Mouse (Mus musculus) v-Abl transformed pro-B cells (cell line): Measurements from ENCODE around the gene Taf6.

Experiments
- in situ Hi-C, 2 experiments: fragments of 400-800 bp; cut with MboI; formaldehyde crosslinking; loops; one replicate each; pipeline ENCODE4 v1.15.1; 2025; ENCODE audit not compliant: unreplicated experiment in 2 of 2

Taf6 gene

DNA sequence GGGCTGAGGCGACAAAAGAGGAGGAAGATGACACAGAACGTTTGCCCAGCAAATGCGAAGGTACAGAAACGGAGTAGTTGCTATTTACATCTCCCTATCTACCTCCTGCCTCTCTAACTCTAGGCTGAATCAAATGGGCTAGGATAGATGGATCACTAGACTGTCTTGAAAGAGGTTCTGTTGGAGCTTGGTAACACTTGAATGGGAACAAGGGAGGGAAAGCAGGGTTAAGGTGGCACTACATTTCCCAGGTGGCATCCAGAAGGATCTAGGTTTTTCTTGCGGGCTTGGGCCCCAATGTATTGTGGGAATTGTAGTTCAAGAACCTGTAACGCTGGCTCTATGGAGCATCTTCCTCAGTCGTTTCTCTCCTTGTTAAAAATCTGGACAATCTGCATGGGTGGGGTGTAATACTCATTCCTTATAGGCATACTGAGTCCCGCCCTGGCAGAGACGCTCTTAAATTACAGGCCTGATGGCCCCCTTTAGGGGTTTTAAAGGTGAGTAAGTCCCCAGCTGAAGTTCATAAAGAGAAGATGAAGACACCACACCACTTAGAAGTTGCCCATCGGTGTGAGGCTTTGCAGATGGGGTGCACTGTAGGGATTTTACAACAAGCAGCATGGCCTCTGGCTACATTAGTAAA, 533 bp upstream of the Taf6 start:
- in situ Hi-C loops = no loop called here

DNA sequence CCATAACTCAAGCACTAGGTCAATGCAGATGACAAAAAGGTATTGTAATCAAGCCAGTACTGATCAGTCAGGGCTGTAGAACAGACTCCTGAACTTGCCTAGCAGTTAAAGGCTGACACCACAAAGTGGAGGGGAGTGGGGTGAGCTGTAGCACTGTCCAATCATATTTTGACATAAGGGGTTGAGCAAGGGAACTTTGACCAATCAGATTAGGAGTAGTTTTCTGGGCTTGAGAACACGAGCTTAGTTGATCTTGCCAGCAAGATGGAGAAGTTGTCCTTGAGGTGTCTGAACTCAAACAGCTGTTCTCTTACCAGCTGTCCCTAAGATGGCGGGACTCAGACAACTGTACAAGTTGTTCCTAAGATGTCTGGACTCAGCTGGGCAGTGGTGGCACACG, 14.0 kb downstream of the Taf6 start:
- in situ Hi-C loops = loop anchor here in 1 of 2 experiments (25.0 kb wide), 2 partner anchors 1614 to 2011 kb away; partner anchors contain the start of genes Ints1, Mafk and Orai2

DNA sequence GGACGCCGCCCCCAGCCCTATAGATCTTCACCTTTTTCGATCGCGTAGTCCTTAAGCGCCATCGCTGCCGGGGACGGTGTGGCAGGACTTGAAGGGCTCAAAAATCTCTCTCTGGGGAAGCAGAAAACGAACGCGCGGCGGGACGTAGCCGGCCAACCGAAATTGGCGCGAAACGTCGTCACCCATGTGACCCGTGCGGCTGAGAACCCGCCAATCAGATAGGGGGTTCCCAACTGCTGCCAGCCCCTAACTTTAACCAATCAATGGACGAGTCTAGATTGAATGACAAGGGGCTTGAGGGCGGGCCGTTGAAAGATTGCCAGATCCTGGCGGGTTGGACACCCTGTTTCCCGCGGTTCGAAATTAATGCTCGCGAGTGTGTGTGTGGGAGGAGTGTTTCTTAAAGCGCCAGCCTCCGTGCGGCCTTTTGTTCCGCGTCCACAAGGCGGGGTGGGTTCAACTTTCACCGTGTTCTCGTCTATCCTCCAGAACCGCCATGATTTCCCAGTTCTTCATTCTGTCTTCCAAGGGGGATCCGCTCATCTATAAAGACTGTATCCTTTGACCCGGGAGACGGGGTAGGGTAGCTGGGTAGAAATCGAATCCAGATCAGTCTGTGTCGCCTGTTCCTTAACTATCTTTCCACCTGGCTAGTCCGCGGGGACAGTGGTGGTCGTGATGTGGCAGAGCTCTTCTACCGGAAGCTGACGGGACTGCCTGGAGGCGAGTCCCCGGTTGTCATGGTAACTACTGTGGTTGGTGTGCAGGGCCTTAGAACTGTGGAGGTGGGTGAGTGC, 15.4 kb downstream of the Taf6 start, which contains the start of the genes Ap4m1 and Mcm7:
Gene Ap4m1, plus strand, starts transcription at position 308 of the 797 bp plus-strand sequence.
Gene Mcm7, minus strand, starts transcription at position 728 of the 797 bp plus-strand sequence.
- in situ Hi-C loops = loop anchor here in 1 of 2 experiments (25.0 kb wide), 2 partner anchors 1615 to 2010 kb away; partner anchors contain the start of genes Ints1, Mafk and Orai2

GRCm38 (mm10) chr5:138170936-138171561, 16.2 kb downstream of the Taf6 start:
- in situ Hi-C loops = loop anchor here in 1 of 2 experiments (25.0 kb wide), 2 partner anchors 1616 to 2009 kb away; partner anchors contain the start of genes Ints1, Mafk and Orai2

DNA sequence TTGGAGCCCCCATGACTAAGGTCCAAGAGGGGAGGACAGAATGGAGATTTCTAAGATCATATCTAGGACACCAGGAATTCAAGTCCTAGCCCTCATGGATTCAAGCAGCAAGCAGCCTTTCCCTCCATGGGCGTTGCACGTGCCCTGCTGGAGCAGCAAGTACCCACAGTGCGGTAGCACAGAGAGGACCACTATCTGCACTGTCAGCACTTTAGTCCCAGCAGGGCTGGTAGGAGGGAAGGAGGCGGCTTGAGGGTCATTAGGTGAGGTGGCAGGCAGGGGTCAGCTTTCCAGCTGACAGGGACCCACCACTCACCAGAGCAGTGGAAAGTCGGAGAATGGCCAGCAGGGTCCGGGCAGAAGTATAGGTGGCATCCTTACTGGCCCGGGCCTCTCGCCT, 21.7 kb downstream of the Taf6 start:
- in situ Hi-C loops = loop anchor here (10.0 to 25.0 kb wide), 3 partner anchors 381 to 2003 kb away; partner anchors contain the start of genes Ints1 (in 1 of the 2), Mafk (in 1 of the 2), Mepce (in 1 of the 2) and Orai2 (in 1 of the 2)

GRCm38 (mm10) chr5:138163610-138164009, 23.6 kb downstream of the Taf6 start:
- in situ Hi-C loops = loop anchor here (10.0 to 25.0 kb wide), 3 partner anchors 379 to 2001 kb away; partner anchors contain the start of genes Ints1 (in 1 of the 2), Mafk (in 1 of the 2), Mepce (in 1 of the 2) and Orai2 (in 1 of the 2)

GRCm38 (mm10) chr5:138163046-138163445, 24.2 kb downstream of the Taf6 start:
- in situ Hi-C loops = loop anchor here (10.0 to 25.0 kb wide), 3 partner anchors 378 to 2001 kb away; partner anchors contain the start of genes Ints1 (in 1 of the 2), Mafk (in 1 of the 2), Mepce (in 1 of the 2) and Orai2 (in 1 of the 2)

GRCm38 (mm10) chr5:138160842-138161665, 26.2 kb downstream of the Taf6 start, which contains the start of gene Cops6:
Gene Cops6 (plus strand): TSS chr5:138161071.
- in situ Hi-C loops = loop anchor here (10.0 to 25.0 kb wide), 3 partner anchors 376 to 1999 kb away; partner anchors contain the start of genes Ints1 (in 1 of the 2), Mafk (in 1 of the 2), Mepce (in 1 of the 2) and Orai2 (in 1 of the 2)

- in situ Hi-C loops = loop anchor here (10.0 to 25.0 kb wide), 3 partner anchors 375 to 1998 kb away; partner anchors contain the start of genes Ints1 (in 1 of the 2), Mafk (in 1 of the 2), Mepce (in 1 of the 2) and Orai2 (in 1 of the 2)
Measured at GRCm38 (mm10) chr5:138160224-138160762, 27.0 kb downstream of the Taf6 start.

GRCm38 (mm10) chr5:138155443-138155976, 31.7 kb downstream of the Taf6 start, which contains the start of gene Zfp113:
Gene Zfp113 (minus strand): TSS chr5:138155744.
- in situ Hi-C loops = loop anchor here in 1 of 2 experiments (25.0 kb wide), 2 partner anchors 1632 to 1993 kb away; partner anchors contain the start of genes Ints1, Mafk and Orai2

DNA sequence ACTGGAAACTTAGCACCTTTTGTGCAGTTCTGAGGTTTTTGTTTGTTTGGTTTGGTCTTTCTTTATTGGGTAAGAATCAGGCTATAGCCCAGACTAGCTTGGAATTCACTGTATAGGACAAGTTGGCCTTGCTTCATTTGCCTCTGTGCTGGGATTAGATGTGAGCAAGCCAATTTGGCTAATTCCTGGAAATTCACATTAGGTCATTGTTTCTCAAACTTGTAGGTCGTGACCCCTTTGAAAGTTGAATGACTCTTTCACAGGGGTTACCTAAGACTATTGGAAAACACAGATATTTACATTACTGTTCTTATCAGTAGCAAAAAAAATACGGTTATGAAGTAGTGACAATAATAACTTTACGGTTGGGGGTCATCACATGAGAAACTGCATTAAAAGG, 32.9 kb downstream of the Taf6 start:
- in situ Hi-C loops = loop anchor here in 1 of 2 experiments (5.0 to 25.0 kb wide), 3 partner anchors 67 to 1992 kb away; partner anchors contain the start of genes Ints1, Mafk, Orai2 and Zkscan1

GRCm38 (mm10) chr5:138138585-138138984, 48.7 kb downstream of the Taf6 start:
- in situ Hi-C loops = loop anchor here (5.0 to 25.0 kb wide), 4 partner anchors 251 to 654 kb away; partner anchors contain the start of gene Zan (in 1 of the 2)

DNA sequence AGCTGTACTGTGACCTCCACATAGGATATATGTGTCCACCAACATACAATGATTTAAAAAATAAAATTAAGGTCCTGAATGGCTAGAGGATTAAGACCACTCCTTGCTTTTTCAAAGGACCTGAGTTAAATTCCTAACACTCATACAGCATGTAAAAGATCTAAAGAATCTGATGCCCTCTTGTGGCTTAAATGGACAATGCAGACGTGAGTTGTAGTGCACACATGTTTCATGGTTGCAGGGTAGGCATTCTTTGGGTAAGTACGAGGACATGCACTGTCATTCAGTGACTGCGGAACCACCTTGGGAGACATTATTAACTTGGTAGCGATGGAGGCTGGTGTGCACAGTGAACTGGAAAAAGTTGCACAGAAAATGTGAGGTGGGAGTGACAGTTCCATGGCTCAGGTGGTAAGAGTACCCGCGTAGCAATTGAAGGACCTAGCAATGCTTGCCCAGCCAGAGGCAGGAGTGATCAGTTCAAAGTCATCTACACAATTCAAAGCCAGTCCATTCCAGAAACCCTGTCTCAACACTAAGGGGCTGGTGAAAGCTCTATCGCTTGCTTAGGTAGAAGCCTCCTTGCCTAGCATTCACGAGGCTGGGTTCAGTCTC, 49.2 kb downstream of the Taf6 start:
- in situ Hi-C loops = loop anchor here (5.0 to 25.0 kb wide), 4 partner anchors 251 to 653 kb away; partner anchors contain the start of gene Zan (in 1 of the 2)

DNA sequence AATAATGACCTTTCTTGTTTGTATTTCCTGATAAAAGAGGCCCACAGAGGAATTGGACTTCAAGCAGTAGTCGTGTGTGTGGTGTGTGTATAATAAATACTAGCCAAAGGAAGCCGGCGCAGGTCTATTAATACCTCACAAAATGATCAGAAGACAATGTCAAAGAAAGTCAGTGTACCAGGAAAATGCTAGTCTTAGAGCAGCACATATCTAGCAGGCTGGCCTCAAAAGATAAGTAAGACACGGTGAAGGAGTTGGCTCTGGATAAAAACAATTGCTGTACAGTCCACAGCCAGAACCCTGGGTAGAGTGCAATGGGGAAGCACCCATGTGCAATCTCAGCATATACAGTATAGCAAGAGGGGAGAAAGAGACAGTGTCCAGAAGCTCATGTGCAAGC, 50.0 kb downstream of the Taf6 start:
- in situ Hi-C loops = loop anchor here (5.0 to 25.0 kb wide), 4 partner anchors 250 to 652 kb away; partner anchors contain the start of gene Zan (in 1 of the 2)

GRCm38 (mm10) chr5:138132425-138133064, 54.7 kb downstream of the Taf6 start:
- in situ Hi-C loops = loop anchor here (10.0 to 25.0 kb wide), 2 partner anchors 645 to 648 kb away; partner anchors contain the start of gene Zan (in 1 of the 2)
